Mouse (Mus musculus) cortical plate, adult 2 months (tissue): ENCODE measurements around the gene Strip1.

ENCODE experiments used
- CTCF ChIP-seq: fragments of 200-500 bp; IDR thresholded peaks from 2 replicates; pipeline ENCODE4 v1.5.1; 2011; ENCODE audit warnings: mild to moderate bottlenecking, control low read depth, low read length; ENCODE audit not compliant: insufficient read depth; ENCODE audit errors: extremely low read depth
- POLR2A ChIP-seq: fragments of 200-500 bp; IDR thresholded peaks from 2 replicates; pipeline ENCODE4 v1.6.1; 2011; ENCODE audit warnings: mild to moderate bottlenecking, low read length, control low read depth; ENCODE audit not compliant: insufficient read depth; ENCODE audit errors: extremely low read depth

DNA sequence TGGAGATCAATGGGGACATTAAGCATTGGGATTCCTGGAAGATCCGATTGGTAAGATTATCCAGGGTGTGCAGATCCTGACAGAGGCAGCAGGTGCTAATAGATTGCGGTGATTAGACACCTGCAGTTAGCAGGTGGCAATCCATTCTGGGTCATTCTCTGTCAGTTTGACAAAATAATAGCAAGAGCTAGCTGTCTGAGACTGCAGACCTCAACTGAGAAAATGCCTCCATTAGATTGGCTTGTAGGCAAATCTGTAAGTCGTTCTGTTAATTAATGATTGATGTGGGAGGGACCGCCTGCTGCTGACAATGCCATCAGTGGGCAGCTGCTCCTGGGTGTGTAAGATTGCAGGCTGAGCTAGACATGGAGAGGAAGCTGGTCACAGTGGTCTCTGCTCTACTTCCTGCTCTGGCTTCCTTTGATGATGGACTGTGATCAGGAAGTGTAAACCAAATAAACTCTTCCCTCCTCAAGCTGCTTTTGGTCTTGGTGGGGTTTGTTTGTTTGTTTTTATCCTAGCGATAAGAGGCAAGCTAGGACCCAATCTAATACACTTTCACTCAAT, 6.2 kb upstream of the Strip1 start:
- TF ChIP-seq CTCF (no peak), POLR2A (no peak)
